Mouse (Mus musculus): ENCODE data around the gene C1qtnf2. TPM values are rescaled to one million over a fixed set of nuclear protein-coding genes. Genes with fewer than 3 reads are reported as not detected.

Gene C1qtnf2
- polyA plus RNA-seq, 1 experiment = 53.2 TPM

GRCm38 (mm10) chr11:43531619-43532018, 57.5 kb downstream of the C1qtnf2 start:
- no peak for DNase-seq (ENCODE audit: low spot score)

- DNase-seq (ENCODE audit: low spot score) = no peak
Measured at GRCm38 (mm10) chr11:43537074-43537473, 63.0 kb downstream of the C1qtnf2 start.

- DNase-seq (ENCODE audit: low spot score) = no peak
Measured at GRCm38 (mm10) chr11:43539863-43540262, 65.8 kb downstream of the C1qtnf2 start.

Other genes with a start within 250 kb of the C1qtnf2 start
- 126 and 144 TPM in 2 replicates for gene Pttg1, start 48.0 kb upstream of the C1qtnf2 start, polyA plus RNA-seq (2012; rRNA removed)
- gene Slu7, start 40.5 kb upstream of the C1qtnf2 start, polyA plus RNA-seq (2012; rRNA removed) = 10.0 and 21.3 TPM in 2 replicates
- gene Ccnjl, start 54.5 kb downstream of the C1qtnf2 start, polyA plus RNA-seq (2012; rRNA removed) = 3.3 and 4.0 TPM in 2 replicates
- gene 4933415A04Rik, start 112.8 kb downstream of the C1qtnf2 start, polyA plus RNA-seq (2012; rRNA removed) = 0.50 and 0.55 TPM in 2 replicates
- gene Fabp6, start 127.3 kb downstream of the C1qtnf2 start, polyA plus RNA-seq (2012; rRNA removed) = 1.6 and 3.0 TPM in 2 replicates
- 25.2 and 25.5 TPM in 2 replicates for gene Pwwp2a, start 207.7 kb downstream of the C1qtnf2 start, polyA plus RNA-seq (2012; rRNA removed)